In the genomic region with DNA sequence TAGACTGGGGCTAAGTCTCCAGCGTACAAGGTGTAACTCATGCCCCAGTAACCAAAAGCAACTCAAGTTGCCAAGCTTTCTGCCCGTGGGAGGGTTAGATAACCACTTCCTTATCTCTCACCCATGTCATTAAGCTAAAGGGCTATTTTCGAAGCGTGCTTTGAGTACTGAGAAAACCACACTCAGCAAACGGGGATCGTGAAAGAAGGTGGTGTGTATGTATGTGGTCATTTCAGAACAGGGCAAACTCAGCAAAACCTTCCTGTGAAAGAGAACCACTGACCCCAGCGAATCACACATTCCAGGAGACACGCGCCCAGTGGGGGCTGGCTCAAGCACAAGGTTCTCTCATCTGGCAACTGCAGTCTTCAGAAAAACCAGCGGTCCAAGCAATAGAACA, we compare ENCODE assay signal across 9 mouse cellular contexts. TPM values are rescaled to one million over a fixed set of nuclear protein-coding genes. Genes with fewer than 3 reads are reported as not detected.
DNase-seq lines count a peak whose midpoint lies in the region; ATAC-seq and TF ChIP-seq lines count a peak whose summit lies in the region.
"Had no signal": no experiment of that assay in that cellular context is flagged by ENCODE, and none has a peak within 500 bp of the region (broad histone marks: within the 10 kb centered on the region; RNA-seq: fewer than 3 reads in every experiment).

No protein-coding gene starts in this region.

- H3K9me3 ChIP-seq in kidney, embryonic 14.5 days (ENCODE audit: control insufficient read depth, low read length): no peaks in the 10 kb centered on the region
- H3K9me3 ChIP-seq in heart, embryonic 11.5 days (replicated peaks; ENCODE audit: control insufficient read depth, low read length): no peaks in the 10 kb centered on the region
- no peaks in the 10 kb centered on the region for H3K9me3 ChIP-seq in liver, embryonic 11.5 days (ENCODE audit: control insufficient read depth, low read length)
- H3K9me3 ChIP-seq in stomach, postnatal 0 days (ENCODE audit: control insufficient read depth, low read length): no peaks in the 10 kb centered on the region
- H3K9me3 ChIP-seq: neural tube, embryonic 15.5 days had no signal

- TF ChIP-seq EP300 in stomach, postnatal 0 days (optimal IDR thresholded peaks at IDR 0.05): no peak

- H3K27ac ChIP-seq in kidney, embryonic 14.5 days (ENCODE audit: low read depth, low read length): no peak overlapping the region
- H3K27ac ChIP-seq in heart, embryonic 11.5 days (ENCODE audit: low read depth, low read length): no peak overlapping the region
- H3K27ac ChIP-seq in liver, embryonic 11.5 days (ENCODE audit: low read depth, low read length): peak overlapping the region; percentile 72
- no peak overlapping the region for H3K27ac ChIP-seq in stomach, postnatal 0 days (replicated peaks)
- H3K27ac ChIP-seq: neural tube, embryonic 15.5 days had no signal

- ATAC-seq in kidney, embryonic 14.5 days (ENCODE audit: low FRiP score, low TSS enrichment): no peak; the same call in 1 of the 2 replicates
- no peak for ATAC-seq in heart, embryonic 11.5 days (replicated peaks; ENCODE audit: insufficient number of reproducible peaks, low FRiP score, low TSS enrichment)
- peak; percentile 63 for ATAC-seq in liver, embryonic 11.5 days (replicated peaks; ENCODE audit: low FRiP score)
- no peak for ATAC-seq in stomach, postnatal 0 days (ENCODE audit: low FRiP score, low TSS enrichment)

- 63% methylated on average over 10 of the region's 10 CpGs for WGBS in kidney, embryonic 14.5 days
- 29% methylated on average over 10 of the region's 10 CpGs for WGBS in heart, embryonic 11.5 days (ENCODE audit: insufficient replicate concordance)
- WGBS in liver, embryonic 11.5 days: 26% methylated on average over 10 of the region's 10 CpGs
- WGBS in stomach, postnatal 0 days: 74% methylated on average over 10 of the region's 10 CpGs

- TF ChIP-seq CTCF in stomach, postnatal 0 days (IDR thresholded peaks at IDR 0.05; ENCODE audit: low read depth): no peak

- peaks cover 31% of the 10 kb centered on the region for H3K4me1 ChIP-seq in kidney, embryonic 14.5 days (ENCODE audit: control insufficient read depth, insufficient read depth, low read length)
- peaks cover 30% of the 10 kb centered on the region for H3K4me1 ChIP-seq in heart, embryonic 11.5 days (ENCODE audit: control insufficient read depth, insufficient read depth, low read length)
- peaks cover 52% of the 10 kb centered on the region for H3K4me1 ChIP-seq in liver, embryonic 11.5 days (replicated peaks; ENCODE audit: control insufficient read depth, insufficient read depth, low read length)
- H3K4me1 ChIP-seq in stomach, postnatal 0 days (replicated peaks; ENCODE audit: control insufficient read depth, insufficient read depth): no peaks in the 10 kb centered on the region; the same call in 1 of the 2 replicates

- H3K27me3 ChIP-seq in kidney, embryonic 14.5 days (ENCODE audit: control insufficient read depth, insufficient read depth, low read length): no peaks in the 10 kb centered on the region
- no peaks in the 10 kb centered on the region for H3K27me3 ChIP-seq in heart, embryonic 11.5 days (ENCODE audit: control insufficient read depth, insufficient read depth, low read length)
- H3K27me3 ChIP-seq in liver, embryonic 11.5 days (replicated peaks; ENCODE audit: control insufficient read depth, insufficient read depth, low read length): no peaks in the 10 kb centered on the region
- H3K27me3 ChIP-seq in stomach, postnatal 0 days (ENCODE audit: control insufficient read depth, insufficient read depth, low read length): no peaks in the 10 kb centered on the region
- H3K27me3 ChIP-seq: neural tube, embryonic 15.5 days had no signal

- peak; percentile 84 for DNase-seq in kidney, adult 11 months
- no peak for DNase-seq in liver, embryonic 11.5 days (ENCODE audit: low spot score)
- peak; percentile 33 for DNase-seq in stomach, postnatal 0 days (ENCODE audit: low spot score)
- no peak for DNase-seq in cerebellum, adult 11-12 months
- DNase-seq in urinary bladder, postnatal 10 days (ENCODE audit: low spot score): no peak
- DNase-seq in frontal cortex, postnatal 36 days (ENCODE audit: low spot score in 2 of 2): no peak

- H3K9ac ChIP-seq in kidney, embryonic 14.5 days (ENCODE audit: low read depth, low read length): no peak overlapping the region
- no peak overlapping the region for H3K9ac ChIP-seq in heart, embryonic 11.5 days (ENCODE audit: low read depth, low read length)
- peak overlapping the region; percentile 52; the same call in 1 of the 2 replicates for H3K9ac ChIP-seq in liver, embryonic 11.5 days (ENCODE audit: low read depth, low read length)
- no peak overlapping the region for H3K9ac ChIP-seq in stomach, postnatal 0 days (ENCODE audit: low read length)
- H3K9ac ChIP-seq: neural tube, embryonic 15.5 days had no signal

- H3K36me3 ChIP-seq in kidney, embryonic 14.5 days (ENCODE audit: control insufficient read depth, insufficient read depth, low read length): no peaks in the 10 kb centered on the region
- H3K36me3 ChIP-seq in heart, embryonic 11.5 days (ENCODE audit: control insufficient read depth, insufficient read depth, low read length): no peaks in the 10 kb centered on the region
- peaks cover 4% of the 10 kb centered on the region; the same call in 1 of the 2 replicates for H3K36me3 ChIP-seq in liver, embryonic 11.5 days (ENCODE audit: control insufficient read depth, insufficient read depth, low read length)
- no peaks in the 10 kb centered on the region for H3K36me3 ChIP-seq in stomach, postnatal 0 days (ENCODE audit: control insufficient read depth, insufficient read depth, low read length)

- H3K4me2 ChIP-seq in kidney, embryonic 14.5 days (replicated peaks; ENCODE audit: low read depth, low read length): no peak overlapping the region
- H3K4me2 ChIP-seq in heart, embryonic 11.5 days: peak overlapping the region; percentile 35
- peak overlapping the region; percentile 55 for H3K4me2 ChIP-seq in liver, embryonic 11.5 days
- no peak overlapping the region for H3K4me2 ChIP-seq in stomach, postnatal 0 days (replicated peaks; ENCODE audit: low read depth)
- H3K4me2 ChIP-seq: neural tube, embryonic 15.5 days had no signal

- no peak overlapping the region for H3K4me3 ChIP-seq in kidney, embryonic 14.5 days (ENCODE audit: low read length)
- H3K4me3 ChIP-seq in heart, embryonic 11.5 days (ENCODE audit: low read depth, low read length): no peak overlapping the region
- H3K4me3 ChIP-seq in liver, embryonic 11.5 days (ENCODE audit: low read depth, low read length): no peak overlapping the region
- no peak overlapping the region for H3K4me3 ChIP-seq in stomach, postnatal 0 days (ENCODE audit: low read depth, low read length)
- H3K4me3 ChIP-seq: neural tube, embryonic 15.5 days had no signal

RNA-seq across cellular contexts. Expression of gene Pitpnc1, which starts 19.4 kb away (rescaled TPM):
- 15.2 and 19.4 TPM in 2 replicates for polyA plus RNA-seq in kidney, embryonic 14.5 days (2014; fragmentation: Nextera tagmentation; extraction: Ambion mirVana)
- polyA plus RNA-seq in heart, embryonic 11.5 days (2014; fragmentation: Nextera tagmentation; extraction: Ambion mirVana): 9.7 and 10.9 TPM in 2 replicates
- polyA plus RNA-seq in liver, embryonic 11.5 days (2014; fragmentation: Nextera tagmentation; extraction: Ambion mirVana): 19.2 and 19.4 TPM in 2 replicates
- polyA plus RNA-seq in stomach, postnatal 0 days (2015; fragmentation: Nextera tagmentation; extraction: Ambion mirVana): 5.0 and 5.1 TPM in 2 replicates

RNA-seq across cellular contexts. Expression of gene Psmd12, which starts 28.2 kb away (rescaled TPM):
- 170 and 201 TPM in 2 replicates for polyA plus RNA-seq in kidney, embryonic 14.5 days (2014; fragmentation: Nextera tagmentation; extraction: Ambion mirVana)
- polyA plus RNA-seq in heart, embryonic 11.5 days (2014; fragmentation: Nextera tagmentation; extraction: Ambion mirVana): 178 and 179 TPM in 2 replicates
- 222 and 237 TPM in 2 replicates for polyA plus RNA-seq in liver, embryonic 11.5 days (2014; fragmentation: Nextera tagmentation; extraction: Ambion mirVana)
- polyA plus RNA-seq in stomach, postnatal 0 days (2015; fragmentation: Nextera tagmentation; extraction: Ambion mirVana): 137 TPM in 2 replicates

Comparison
In these comparisons a context has a peak if more than half of its experiments do, and no peak if none do; other contexts are left out.
1. DNase-seq: peak in kidney, adult 11 months (single experiment) and stomach, postnatal 0 days (single experiment); none in liver, embryonic 11.5 days (single experiment), cerebellum, adult 11-12 months (single experiment), urinary bladder, postnatal 10 days (single experiment) and frontal cortex, postnatal 36 days (0 of 2).
2. H3K4me2 ChIP-seq: peak in heart, embryonic 11.5 days (single experiment) and liver, embryonic 11.5 days (single experiment); none in kidney, embryonic 14.5 days (single experiment) and stomach, postnatal 0 days (single experiment).